Comparison of ENCODE assay signal across 7 mouse cellular contexts in genomic region chr8:11312349-11313175, GRCm38 (mm10). TPM values are rescaled to one million over a fixed set of nuclear protein-coding genes. Genes with fewer than 3 reads are reported as not detected.
DNase-seq lines count a peak whose midpoint lies in the region; ATAC-seq lines count a peak whose summit lies in the region.

Col4a2 (plus strand) TSS chr8:11312805.
Col4a1 (minus strand) TSS chr8:11312826.

- no peaks in the 10 kb centered on the region for H3K36me3 ChIP-seq in embryonic facial prominence, embryonic 11.5 days (replicated peaks; ENCODE audit: control insufficient read depth, insufficient read depth, low read depth, low read length)
- H3K36me3 ChIP-seq in midbrain, embryonic 11.5 days (ENCODE audit: control insufficient read depth, insufficient read depth, low read length): no peaks in the 10 kb centered on the region
- no peaks in the 10 kb centered on the region for H3K36me3 ChIP-seq in stomach, embryonic 14.5 days (ENCODE audit: control insufficient read depth, insufficient read depth, low read length)

- intact Hi-C loops in left cerebral cortex, postnatal 36 days (cut with DNase I): loop anchor here (2.0 to 5.0 kb wide), 3 partner anchors 40 to 70 kb away; no protein-coding TSS in a partner anchor

- DNase-seq in adrenal gland, adult 8-10 months: peak; percentile 73
- peak; percentile 87 for DNase-seq in embryonic facial prominence, embryonic 11.5 days (ENCODE audit: low spot score)
- DNase-seq in heart, adult 11 months: peak; percentile 98
- DNase-seq in kidney, adult 11 months: peak; percentile 65
- DNase-seq in left cerebral cortex, postnatal 36 days (ENCODE audit: low spot score in 2 of 2): peak; percentile 81 to 85
- DNase-seq in midbrain, embryonic 11.5 days (ENCODE audit: low spot score, missing footprints): peak; percentile 96

- peak; percentile 68 for ATAC-seq in embryonic facial prominence, embryonic 11.5 days (replicated peaks; ENCODE audit: insufficient number of reproducible peaks, low FRiP score, low TSS enrichment, low read depth)
- ATAC-seq in midbrain, embryonic 11.5 days (ENCODE audit: low FRiP score): peak; percentile 73
- peak; percentile 84 for ATAC-seq in stomach, embryonic 14.5 days (ENCODE audit: insufficient number of reproducible peaks, insufficient read depth, low FRiP score, low read depth)

- H3K27me3 ChIP-seq in embryonic facial prominence, embryonic 11.5 days (ENCODE audit: control insufficient read depth, insufficient read depth, low read length): no peaks in the 10 kb centered on the region
- peaks cover 60% of the 10 kb centered on the region for H3K27me3 ChIP-seq in midbrain, embryonic 11.5 days (ENCODE audit: control insufficient read depth, insufficient read depth, low read length)
- H3K27me3 ChIP-seq in stomach, embryonic 14.5 days (ENCODE audit: control insufficient read depth, insufficient read depth, low read length): no peaks in the 10 kb centered on the region

- peak within 1 kb of the TSS; percentile 96 for H3K9ac ChIP-seq in embryonic facial prominence, embryonic 11.5 days (replicated peaks; ENCODE audit: low read length)
- peak within 1 kb of the TSS; percentile 58 for H3K9ac ChIP-seq in midbrain, embryonic 11.5 days (ENCODE audit: low read length)
- peak within 1 kb of the TSS; percentile 92 for H3K9ac ChIP-seq in stomach, embryonic 14.5 days (replicated peaks; ENCODE audit: low read depth, low read length)

- under 1% methylated on average over 72 of the region's 87 CpGs for WGBS in embryonic facial prominence, embryonic 11.5 days
- under 1% methylated on average over 77 of the region's 87 CpGs for WGBS in midbrain, embryonic 11.5 days
- under 1% methylated on average over 72 of the region's 87 CpGs for WGBS in stomach, embryonic 14.5 days

- peak within 1 kb of the TSS; percentile 92 for H3K4me2 ChIP-seq in embryonic facial prominence, embryonic 11.5 days (ENCODE audit: low read depth, low read length)
- peak within 1 kb of the TSS; percentile 95 for H3K4me2 ChIP-seq in midbrain, embryonic 11.5 days
- H3K4me2 ChIP-seq in stomach, embryonic 14.5 days (replicated peaks; ENCODE audit: low read depth, low read length): peak within 1 kb of the TSS; percentile 82

- H3K9me3 ChIP-seq in embryonic facial prominence, embryonic 11.5 days (replicated peaks; ENCODE audit: control insufficient read depth, low read length): no peaks in the 10 kb centered on the region
- no peaks in the 10 kb centered on the region for H3K9me3 ChIP-seq in midbrain, embryonic 11.5 days (ENCODE audit: control insufficient read depth, low read length)
- no peaks in the 10 kb centered on the region for H3K9me3 ChIP-seq in stomach, embryonic 14.5 days (ENCODE audit: control insufficient read depth, low read depth, low read length)

- H3K4me1 ChIP-seq in embryonic facial prominence, embryonic 11.5 days (ENCODE audit: control insufficient read depth, insufficient read depth, low read length): no peaks in the 10 kb centered on the region
- H3K4me1 ChIP-seq in midbrain, embryonic 11.5 days (ENCODE audit: control insufficient read depth, insufficient read depth, low read length): peaks cover 26% of the 10 kb centered on the region
- peaks cover 18% of the 10 kb centered on the region for H3K4me1 ChIP-seq in stomach, embryonic 14.5 days (ENCODE audit: control insufficient read depth, insufficient read depth, low read length)

- H3K27ac ChIP-seq in embryonic facial prominence, embryonic 11.5 days (replicated peaks; ENCODE audit: low read depth, low read length): peak within 1 kb of the TSS; percentile 79
- no peak within 1 kb of the TSS; the same call in 1 of the 2 replicates for H3K27ac ChIP-seq in midbrain, embryonic 11.5 days (ENCODE audit: low read depth, low read length)
- peak within 1 kb of the TSS; percentile 83 for H3K27ac ChIP-seq in stomach, embryonic 14.5 days (ENCODE audit: low read length)

- H3K4me3 ChIP-seq in embryonic facial prominence, embryonic 11.5 days (ENCODE audit: low read depth, low read length): peak within 1 kb of the TSS; percentile 81
- peak within 1 kb of the TSS; percentile 57 for H3K4me3 ChIP-seq in midbrain, embryonic 11.5 days (ENCODE audit: low read depth, low read length)
- peak within 1 kb of the TSS; percentile 71 for H3K4me3 ChIP-seq in stomach, embryonic 14.5 days (ENCODE audit: low read depth, low read length)

RNA-seq across cellular contexts. Expression of gene Col4a2, which starts in this region (rescaled TPM):
- 100 to 1,000 TPM; 122 to 162 (median 137) TPM for total RNA-seq in adrenal gland, adult 8-10 months (2022)
- polyA plus RNA-seq in embryonic facial prominence, embryonic 11.5 days (2014; fragmentation: Nextera tagmentation; extraction: Ambion mirVana): 26.7 and 30.3 TPM in 2 replicates
- 10 to 100 TPM; 38.9 to 64.6 TPM for total RNA-seq in left cerebral cortex, postnatal 36 days (2021)
- polyA plus RNA-seq in midbrain, embryonic 11.5 days (2014; fragmentation: Nextera tagmentation; extraction: Ambion mirVana): 28.5 and 34.1 TPM in 2 replicates
- 57.1 and 63.8 TPM in 2 replicates for polyA plus RNA-seq in stomach, embryonic 14.5 days (2014; fragmentation: Nextera tagmentation; extraction: Ambion mirVana)

RNA-seq across cellular contexts. Expression of gene Col4a1, which starts in this region (rescaled TPM):
- total RNA-seq in adrenal gland, adult 8-10 months (2022): 100 to 1,000 TPM; 276 to 357 (median 298) TPM
- 93.6 and 114 TPM in 2 replicates for polyA plus RNA-seq in embryonic facial prominence, embryonic 11.5 days (2014; fragmentation: Nextera tagmentation; extraction: Ambion mirVana)
- 10 to 100 TPM; 33.9 to 68.7 TPM for total RNA-seq in left cerebral cortex, postnatal 36 days (2021)
- polyA plus RNA-seq in midbrain, embryonic 11.5 days (2014; fragmentation: Nextera tagmentation; extraction: Ambion mirVana): 105 and 115 TPM in 2 replicates
- polyA plus RNA-seq in stomach, embryonic 14.5 days (2014; fragmentation: Nextera tagmentation; extraction: Ambion mirVana): 216 and 233 TPM in 2 replicates
